Mouse (Mus musculus): ENCODE results near the gene Ccdc88a.
"Not testable (repeated sequence)": the region's sequence is repeated elsewhere in the genome, so short reads cannot be mapped to it uniquely, and the experiment has no call there.

Gene Ccdc88a

GRCm38 (mm10) chr11:29448741-29449140, 75.3 kb downstream of the Ccdc88a start:
- DNase-seq (ENCODE audit: low read depth, low spot score): no peak

- DNase-seq (ENCODE audit: low read depth, low spot score): no peak
Observed at GRCm38 (mm10) chr11:29474676-29475075, 101.2 kb downstream of the Ccdc88a start.

GRCm38 (mm10) chr11:29493135-29493534, 119.7 kb downstream of the Ccdc88a start:
- no peak for DNase-seq (ENCODE audit: low read depth, low spot score)

- DNase-seq (ENCODE audit: low read depth, low spot score): no peak
Observed at GRCm38 (mm10) chr11:29496962-29497361, 123.5 kb downstream of the Ccdc88a start.

- DNase-seq (ENCODE audit: low read depth, low spot score): no peak
Observed at GRCm38 (mm10) chr11:29503948-29504893, 130.8 kb downstream of the Ccdc88a start.

GRCm38 (mm10) chr11:29504899-29505625, 131.6 kb downstream of the Ccdc88a start:
- DNase-seq (ENCODE audit: low read depth, low spot score): no peak

GRCm38 (mm10) chr11:29509421-29509820, 136.0 kb downstream of the Ccdc88a start:
- DNase-seq (ENCODE audit: low read depth, low spot score): no peak

GRCm38 (mm10) chr11:29512818-29513535, 139.5 kb downstream of the Ccdc88a start:
- DNase-seq (ENCODE audit: low read depth, low spot score): no peak

- no peak for DNase-seq (ENCODE audit: low read depth, low spot score)
Observed at GRCm38 (mm10) chr11:29514325-29514681, 140.8 kb downstream of the Ccdc88a start.

- peak; percentile 96 for DNase-seq (ENCODE audit: low read depth, low spot score)
Observed at GRCm38 (mm10) chr11:29514682-29515412, 141.4 kb downstream of the Ccdc88a start, which contains the start of gene Prorsd1. TSS of gene Prorsd1 (minus strand) at chr11:29515033.

GRCm38 (mm10) chr11:29525988-29526794, 152.7 kb downstream of the Ccdc88a start, which contains the start of gene Mtif2:
TSS of gene Mtif2 (plus strand) at chr11:29526408.
- DNase-seq (ENCODE audit: low read depth, low spot score): peak; percentile 88

GRCm38 (mm10) chr11:29538201-29538600, 164.7 kb downstream of the Ccdc88a start:
- DNase-seq (ENCODE audit: low read depth, low spot score): no peak

- DNase-seq (ENCODE audit: low read depth, low spot score): no peak
Observed at GRCm38 (mm10) chr11:29544225-29544945, 170.9 kb downstream of the Ccdc88a start.

- DNase-seq (ENCODE audit: low read depth, low spot score): not testable (repeated sequence)
Observed at GRCm38 (mm10) chr11:29545150-29545752, 171.8 kb downstream of the Ccdc88a start.

GRCm38 (mm10) chr11:29546297-29546696, 172.8 kb downstream of the Ccdc88a start:
- DNase-seq (ENCODE audit: low read depth, low spot score): not testable (repeated sequence)

GRCm38 (mm10) chr11:29546762-29547161, 173.3 kb downstream of the Ccdc88a start:
- DNase-seq (ENCODE audit: low read depth, low spot score): no peak

- DNase-seq (ENCODE audit: low read depth, low spot score): no peak
Observed at GRCm38 (mm10) chr11:29547249-29547751, 173.8 kb downstream of the Ccdc88a start.

- DNase-seq (ENCODE audit: low read depth, low spot score): peak; percentile 87
Observed at GRCm38 (mm10) chr11:29547752-29548503, 174.5 kb downstream of the Ccdc88a start, which contains the start of the genes Clhc1 and Rps27a. TSS of gene Clhc1 (plus strand) at chr11:29547950. TSS of gene Rps27a (minus strand) at chr11:29548109.
